Mouse (Mus musculus): ENCODE measurements around the gene Slc16a4. TPM values are rescaled to one million over a fixed set of nuclear protein-coding genes. Genes with fewer than 3 reads are reported as not detected.

The Slc16a4 gene
- polyA plus RNA-seq, 1 experiment from 2014 or later, result 1.9 TPM

Other genes with a start within 250 kb of the Slc16a4 start
- gene Kcna2, start 190.1 kb upstream of the Slc16a4 start, polyA plus RNA-seq (2014; fragmentation: Nextera tagmentation; extraction: Ambion mirVana), result 0.05 and 0.08 TPM in 2 replicates
- not detected in 2 replicates for gene Kcna10, start 108.2 kb upstream of the Slc16a4 start, polyA plus RNA-seq (2014; fragmentation: Nextera tagmentation; extraction: Ambion mirVana)
- gene Cym, start 69.5 kb upstream of the Slc16a4 start, polyA plus RNA-seq (2014; fragmentation: Nextera tagmentation; extraction: Ambion mirVana), result 0.14 and 0.27 TPM in 2 replicates
- gene A630076J17Rik, start 60.6 kb upstream of the Slc16a4 start, polyA plus RNA-seq (2014; fragmentation: Nextera tagmentation; extraction: Ambion mirVana), result not detected in 2 replicates
- not detected in 2 replicates for gene Prok1, start 51.5 kb upstream of the Slc16a4 start, polyA plus RNA-seq (2014; fragmentation: Nextera tagmentation; extraction: Ambion mirVana)
- 172 and 185 TPM in 2 replicates for gene Lamtor5, start 12.4 kb upstream of the Slc16a4 start, polyA plus RNA-seq (2014; fragmentation: Nextera tagmentation; extraction: Ambion mirVana)
- 16.3 and 16.9 TPM in 2 replicates for gene Rbm15, start 42.4 kb downstream of the Slc16a4 start, polyA plus RNA-seq (2014; fragmentation: Nextera tagmentation; extraction: Ambion mirVana)
- 0.04 and 0.05 TPM in 2 replicates for gene Kcnc4, start 168.3 kb downstream of the Slc16a4 start, polyA plus RNA-seq (2014; fragmentation: Nextera tagmentation; extraction: Ambion mirVana)
- gene Slc6a17, start 226.8 kb downstream of the Slc16a4 start, polyA plus RNA-seq (2014; fragmentation: Nextera tagmentation; extraction: Ambion mirVana), result 0.91 and 2.0 TPM in 2 replicates